Mouse (Mus musculus) thymus, adult 2 months (tissue): ENCODE measurements around the gene R3hcc1l. TPM values are rescaled to one million over a fixed set of nuclear protein-coding genes. Genes with fewer than 3 reads are reported as not detected.

ENCODE experiments used
- DNase-seq: peaks from one replicate; pipeline ENCODE4 v3.0.0; 2021
- H3K27ac ChIP-seq: fragments of 200-500 bp; 2 replicates; pipeline ENCODE4 v1.5.1; 2012; ENCODE audit warnings: low read length, control low read depth; ENCODE audit not compliant: control insufficient read depth, insufficient read depth
- H3K27me3 ChIP-seq: fragments of 200-500 bp; 2 replicates; pipeline ENCODE4 v1.6.1; 2012; ENCODE audit warnings: mild to moderate bottlenecking, low read length, moderate library complexity, mixed read lengths; ENCODE audit not compliant: control insufficient read depth, insufficient read depth
- H3K36me3 ChIP-seq: fragments of 200-500 bp; 2 replicates; pipeline ENCODE4 v1.6.1; 2012; ENCODE audit warnings: mild to moderate bottlenecking, low read length, moderate library complexity; ENCODE audit not compliant: control insufficient read depth, insufficient read depth
- H3K4me1 ChIP-seq: fragments of 200-500 bp; replicated peaks from 2 replicates; pipeline ENCODE4 v1.6.1; 2012; ENCODE audit warnings: low read length; ENCODE audit not compliant: control insufficient read depth, insufficient read depth
- H3K4me3 ChIP-seq: fragments of 200-500 bp; 2 replicates; pipeline ENCODE4 v1.5.1; 2012; ENCODE audit warnings: mild to moderate bottlenecking, low read length, control low read depth, moderate library complexity; ENCODE audit not compliant: control insufficient read depth, insufficient read depth
- CTCF ChIP-seq: fragments of 200-500 bp; IDR thresholded peaks from 2 replicates; pipeline ENCODE4 v1.5.1; 2012; ENCODE audit warnings: mild to moderate bottlenecking, control low read depth, low read length, moderate library complexity, borderline replicate concordance; ENCODE audit not compliant: control insufficient read depth, poor library complexity, insufficient read depth; ENCODE audit errors: extremely low read depth
- POLR2A ChIP-seq: fragments of 200-500 bp; IDR thresholded peaks from 2 replicates; pipeline ENCODE4 v1.6.1; 2012; ENCODE audit warnings: mild to moderate bottlenecking, low read length, control low read depth, moderate library complexity; ENCODE audit not compliant: control insufficient read depth, poor library complexity, insufficient read depth; ENCODE audit errors: extremely low read depth
- WGBS: fragments of 180-500 bp; shearing (Covaris S2); methylation state at CpG from one replicate; pipeline ENCODE4 v1.1.7; 2018; 5-methylcytosine and 5-hydroxymethylcytosine counted together
- polyA plus RNA-seq: library from polyadenylated mRNA; depleted of rRNA; stranded (reverse); fragments of >200 nt; gene quantifications from 2 replicates; pipeline ENCODE4 v1.2.3, GENCODE M21; 2012; rRNA removed

Gene R3hcc1l
- polyA plus RNA-seq, 1 experiment, result 7.7 TPM

DNA sequence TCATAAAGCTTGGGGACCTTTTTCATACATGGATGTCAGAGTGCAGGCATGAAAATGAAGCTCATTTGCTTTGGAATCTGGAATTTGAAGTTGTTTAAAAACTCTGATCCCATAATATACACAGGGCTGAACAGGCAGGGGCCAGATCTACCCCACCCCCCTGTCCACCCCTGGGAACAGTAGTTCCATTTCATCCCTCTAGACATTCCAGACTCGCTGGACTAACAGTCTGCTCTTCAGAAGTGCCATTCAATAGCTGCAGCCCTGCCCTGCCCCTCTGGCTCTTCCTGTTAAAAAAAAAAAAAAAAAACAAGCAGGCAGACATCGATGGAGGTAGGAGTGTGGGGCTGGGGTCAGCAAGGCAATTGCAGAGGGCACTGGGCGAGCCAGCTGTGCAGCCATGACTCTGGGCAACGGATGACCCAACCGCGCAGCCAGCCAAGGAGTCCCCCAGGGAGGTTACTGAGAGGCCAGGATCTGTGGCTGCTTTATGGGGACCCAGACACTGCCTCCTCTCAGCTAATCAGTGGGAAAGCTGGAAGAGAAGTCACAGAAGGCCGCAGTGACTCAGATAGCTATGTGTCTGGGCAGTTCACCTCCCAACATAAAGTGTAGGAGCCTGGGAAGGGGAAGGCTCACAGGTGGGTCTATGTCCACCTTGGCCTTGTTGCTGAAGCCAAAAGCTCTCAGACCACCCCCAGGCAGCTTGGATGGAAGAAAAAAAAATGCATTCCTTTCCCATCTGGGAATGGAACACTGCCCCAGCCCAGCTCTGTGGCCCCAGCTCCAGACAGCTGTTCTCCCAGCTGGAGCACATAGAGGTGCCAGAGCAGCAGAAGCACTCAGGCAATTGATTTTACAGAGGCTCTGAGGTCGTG is 120.3 kb downstream of the R3hcc1l start:
- no peak overlapping the region for H3K4me3 ChIP-seq
- DNase-seq, result no peak
- no peak overlapping the region for H3K27ac ChIP-seq
- TF ChIP-seq CTCF (no peak), POLR2A (no peak)
- no peaks in the 10 kb centered on the region for H3K4me1 ChIP-seq
- WGBS, result 51% methylated on average over 8 of the region's 8 CpGs
- no peaks in the 10 kb centered on the region for H3K27me3 ChIP-seq
- no peaks in the 10 kb centered on the region for H3K36me3 ChIP-seq

DNA sequence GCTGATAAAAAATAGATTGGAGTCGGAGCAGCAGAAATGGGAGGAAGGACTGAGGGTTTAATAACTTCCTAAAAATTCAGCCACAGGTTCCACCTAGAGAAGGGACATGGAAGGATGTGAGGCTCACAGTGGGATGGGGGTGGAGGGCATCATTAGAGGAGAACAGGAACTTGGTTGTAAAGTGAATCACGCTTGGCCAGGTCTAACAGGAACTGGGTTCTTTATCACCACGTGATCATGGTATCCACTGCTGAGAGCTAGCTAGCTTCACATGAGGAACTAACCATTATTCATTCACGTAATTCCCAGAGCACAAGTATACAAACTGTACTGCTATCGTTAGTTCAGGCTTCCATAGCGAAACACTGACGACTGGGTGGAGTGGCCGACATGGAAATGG is 121.0 kb downstream of the R3hcc1l start:
- Histone ChIP-seq H3K36me3 (no peaks in the 10 kb centered on the region), H3K4me1 (no peaks in the 10 kb centered on the region), H3K4me3 (no peak overlapping the region), H3K27ac (no peak overlapping the region), H3K27me3 (no peaks in the 10 kb centered on the region)
- WGBS, result 23% methylated on average over 8 of the region's 8 CpGs
- no peak for TF ChIP-seq CTCF
- no peak for DNase-seq

DNA sequence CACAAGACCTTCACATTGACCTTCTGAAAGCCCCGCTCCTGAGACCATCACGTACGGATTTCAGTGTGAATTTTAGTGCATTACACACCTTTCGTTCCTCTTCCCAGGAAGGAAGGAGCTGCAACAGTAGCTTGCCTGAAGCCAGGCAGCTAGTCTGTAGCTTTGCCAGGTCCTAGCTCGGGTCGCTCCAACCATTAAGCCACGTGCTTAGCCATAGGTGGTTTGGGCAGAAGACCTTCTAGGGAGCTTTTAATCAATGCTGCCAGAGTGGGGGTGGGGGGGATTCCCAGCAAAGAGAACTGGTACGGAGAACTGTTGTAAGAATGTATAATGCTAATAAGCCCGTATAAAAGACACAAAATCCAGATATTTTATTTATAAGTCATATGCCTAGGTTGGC is 121.7 kb downstream of the R3hcc1l start:
- H3K4me1 ChIP-seq, result no peaks in the 10 kb centered on the region
- H3K27me3 ChIP-seq, result no peaks in the 10 kb centered on the region
- H3K27ac ChIP-seq, result no peak overlapping the region
- WGBS, result 86% methylated on average over 9 of the region's 9 CpGs
- no peaks in the 10 kb centered on the region for H3K36me3 ChIP-seq
- TF ChIP-seq POLR2A, result no peak
- no peak for TF ChIP-seq CTCF
- no peak overlapping the region for H3K4me3 ChIP-seq
- no peak for DNase-seq

Other genes with a start within 250 kb of the R3hcc1l start
- gene Crtac1, start 87.0 kb upstream of the R3hcc1l start, polyA plus RNA-seq, result 0.64 and 1.1 TPM in 2 replicates
- gene Loxl4, start 94.1 kb downstream of the R3hcc1l start, polyA plus RNA-seq, result 0.66 and 0.89 TPM in 2 replicates
- 4.5 and 6.2 TPM in 2 replicates for gene Pyroxd2, start 234.0 kb downstream of the R3hcc1l start, polyA plus RNA-seq